Mouse (Mus musculus) stomach, embryonic 15.5 days (tissue): Measurements from ENCODE around the gene Olfr338. TPM values are rescaled to one million over a fixed set of nuclear protein-coding genes. Genes with fewer than 3 reads are reported as not detected.
"Not testable (repeated sequence)": the region's sequence is repeated elsewhere in the genome, so short reads cannot be mapped to it uniquely, and the experiment has no call there.

Experiments
- ATAC-seq: fragments of 200-750 bp; cut with Nextera tagmentation; 2 replicates; pipeline ENCODE4 v1.8.0; 2017; ENCODE audit warnings: low read depth, moderate number of reproducible peaks, moderate TSS enrichment; ENCODE audit not compliant: insufficient read depth, low FRiP score
- H3K27ac ChIP-seq: fragments of 300-500 bp; sonication (generic); 2 replicates; pipeline ENCODE4 v1.5.1; 2015; ENCODE audit warnings: mild to moderate bottlenecking, inconsistent platforms
- H3K27me3 ChIP-seq: fragments of 300-500 bp; sonication (generic); replicated peaks from 2 replicates; pipeline ENCODE4 v1.6.1; 2015; ENCODE audit warnings: inconsistent platforms
- H3K36me3 ChIP-seq: fragments of 300-500 bp; sonication (generic); 2 replicates; pipeline ENCODE4 v1.6.1; 2015; ENCODE audit warnings: inconsistent platforms
- H3K4me1 ChIP-seq: fragments of 300-500 bp; sonication (generic); 2 replicates; pipeline ENCODE4 v1.6.1; 2015; ENCODE audit warnings: inconsistent platforms
- H3K4me2 ChIP-seq: fragments of 300-500 bp; sonication (generic); 2 replicates; pipeline ENCODE4 v1.6.1; 2015; ENCODE audit warnings: mild to moderate bottlenecking, inconsistent platforms
- H3K4me3 ChIP-seq: fragments of 300-500 bp; sonication (generic); replicated peaks from 2 replicates; pipeline ENCODE4 v1.5.1; 2015; ENCODE audit warnings: inconsistent platforms
- H3K9ac ChIP-seq: fragments of 300-500 bp; sonication (generic); 2 replicates; pipeline ENCODE4 v1.6.1; 2015; ENCODE audit warnings: inconsistent platforms
- H3K9me3 ChIP-seq: fragments of 300-500 bp; sonication (generic); 2 replicates; pipeline ENCODE4 v1.6.1; 2016; ENCODE audit warnings: inconsistent platforms
- WGBS: fragments of 180-500 bp; shearing (Covaris S2); methylation state at CpG from one replicate; pipeline ENCODE4 v1.1.7; 2015; 5-methylcytosine and 5-hydroxymethylcytosine counted together
- polyA plus RNA-seq: library from polyadenylated mRNA; unstranded; fragments of >200 nt; fragmentation: Nextera tagmentation; extraction: Ambion mirVana; gene quantifications from 2 replicates; pipeline ENCODE4 v1.2.1, GENCODE M21; 2015

Gene Olfr338
- not detected in 2 replicates for polyA plus RNA-seq

GRCm38 (mm10) chr2:36373219-36373618 lies at the start of gene Olfr338:
Olfr338 (plus strand) TSS chr2:36373519.
- H3K4me3 ChIP-seq, result no peak within 1 kb of the TSS
- H3K4me2 ChIP-seq, result no peak within 1 kb of the TSS
- H3K27me3 ChIP-seq, result no peaks in the 10 kb centered on the region
- no peaks in the 10 kb centered on the region for H3K4me1 ChIP-seq
- H3K36me3 ChIP-seq, result no peaks in the 10 kb centered on the region
- H3K9ac ChIP-seq, result no peak within 1 kb of the TSS
- no peak within 1 kb of the TSS for H3K27ac ChIP-seq
- no peaks in the 10 kb centered on the region for H3K9me3 ChIP-seq
- ATAC-seq, result no peak

DNA sequence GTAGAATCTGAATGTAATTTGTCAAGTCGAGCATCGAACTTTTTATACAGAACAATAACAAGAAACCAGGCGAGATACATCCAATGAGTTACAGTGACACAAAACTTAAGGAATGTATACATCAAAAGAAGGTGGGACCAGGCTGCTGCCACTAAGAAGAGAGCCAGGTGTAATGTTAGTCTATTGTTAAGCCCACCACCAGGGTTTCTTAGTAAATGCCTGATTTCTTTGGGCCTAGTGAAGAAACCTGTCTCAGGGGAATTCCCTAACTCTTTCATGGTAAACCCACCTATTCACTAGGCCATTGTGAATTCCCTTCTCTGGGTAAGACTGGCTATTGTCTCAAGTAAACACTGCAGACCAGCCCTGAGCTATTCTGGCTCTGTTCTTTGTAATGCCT lies 41.9 kb downstream of the Olfr338 start:
- not testable (repeated sequence) for ATAC-seq, H3K9ac ChIP-seq
- 79% methylated on average over 3 of the region's 3 CpGs for WGBS

GRCm38 (mm10) chr2:36415591-36415990 lies 42.3 kb downstream of the Olfr338 start:
- not testable (repeated sequence) for H3K9me3 ChIP-seq, H3K4me3 ChIP-seq, H3K9ac ChIP-seq, H3K27me3 ChIP-seq, ATAC-seq, H3K4me2 ChIP-seq, H3K36me3 ChIP-seq, H3K27ac ChIP-seq, H3K4me1 ChIP-seq
- WGBS, result 85% methylated on average over 7 of the region's 7 CpGs

More for the DNA sequence above, 41.9 kb downstream of the Olfr338 start:
- H3K36me3 ChIP-seq, H3K4me3 ChIP-seq, H3K4me1 ChIP-seq, H3K4me2 ChIP-seq, H3K27me3 ChIP-seq, H3K27ac ChIP-seq, H3K9me3 ChIP-seq: not testable (repeated sequence)

GRCm38 (mm10) chr2:36418647-36419046 lies 45.3 kb downstream of the Olfr338 start, which contains the start of gene Olfr339:
Olfr339 (plus strand) TSS chr2:36418947.
- Histone ChIP-seq H3K4me2 (no peak within 1 kb of the TSS), H3K36me3 (no peaks in the 10 kb centered on the region), H3K4me3 (no peak within 1 kb of the TSS), H3K27ac (no peak within 1 kb of the TSS), H3K9me3 (no peaks in the 10 kb centered on the region), H3K27me3 (no peaks in the 10 kb centered on the region), H3K4me1 (no peaks in the 10 kb centered on the region), H3K9ac (no peak within 1 kb of the TSS)
- 85% methylated on average over 3 of the region's 3 CpGs for WGBS
- no peak for ATAC-seq

Other genes starting within 250 kb of the Olfr338 start
- gene Mrrf, start 237.1 kb upstream of the Olfr338 start, polyA plus RNA-seq, result 27.4 and 30.7 TPM in 2 replicates
- 54.9 and 60.1 TPM in 2 replicates for gene Rbm18, start 236.7 kb upstream of the Olfr338 start, polyA plus RNA-seq
- 27.9 and 31.3 TPM in 2 replicates for gene Ptgs1, start 143.1 kb upstream of the Olfr338 start, polyA plus RNA-seq
- gene Olfr339, start 45.4 kb downstream of the Olfr338 start, polyA plus RNA-seq, result not detected in 2 replicates
- not detected in 2 replicates for gene Olfr340, start 79.1 kb downstream of the Olfr338 start, polyA plus RNA-seq
- gene Olfr341, start 108.9 kb downstream of the Olfr338 start, polyA plus RNA-seq, result not detected in 2 replicates
- gene Olfr342, start 151.5 kb downstream of the Olfr338 start, polyA plus RNA-seq, result not detected in 2 replicates
- not detected in 2 replicates for gene Olfr344, start 193.1 kb downstream of the Olfr338 start, polyA plus RNA-seq